Mouse (Mus musculus) spleen, adult 2 months (tissue): ENCODE results near the gene Serp1.

Experiments
- CTCF ChIP-seq: fragments of 200-500 bp; IDR thresholded peaks from 2 replicates; pipeline ENCODE4 v1.5.1; 2011; ENCODE audit warnings: mild to moderate bottlenecking, inconsistent platforms; ENCODE audit not compliant: insufficient read depth, insufficient read length, insufficient replicate concordance; ENCODE audit errors: extremely low read depth
- POLR2A ChIP-seq: fragments of 200-500 bp; IDR thresholded peaks from 2 replicates; pipeline ENCODE4 v1.6.1; 2011; ENCODE audit warnings: low read depth, low read length, inconsistent platforms

DNA sequence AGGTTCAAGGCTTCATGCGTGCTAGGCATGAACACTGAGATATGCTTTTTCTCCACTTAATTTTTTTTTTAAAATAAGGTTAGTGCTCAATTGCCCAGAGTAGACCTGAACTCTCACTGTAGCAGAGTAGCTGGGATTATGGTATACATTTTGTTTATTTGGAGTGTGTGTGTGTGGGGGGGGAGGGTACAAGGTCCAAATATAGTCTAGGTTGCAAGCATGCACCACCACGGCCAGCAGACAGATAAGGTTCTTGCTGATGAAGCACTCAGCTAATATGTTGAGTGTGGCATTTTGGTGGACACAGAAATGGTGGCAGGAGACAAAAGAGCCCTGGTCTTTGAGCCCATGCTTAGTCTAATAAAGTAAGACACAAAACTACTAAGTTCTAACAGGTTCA is 6.7 kb downstream of the Serp1 start:
- TF ChIP-seq POLR2A, result no peak
- TF ChIP-seq CTCF, result no peak
